Mouse (Mus musculus) heart, postnatal 25 days (tissue): ENCODE results near the gene Erich4. TPM values are rescaled to one million over a fixed set of nuclear protein-coding genes. Genes with fewer than 3 reads are reported as not detected.

Source experiments
- DNase-seq: peaks from one replicate; pipeline ENCODE4 v3.0.0; 2022; ENCODE audit warnings: low spot score
- intact Hi-C: fragments of 180-260 bp; cut with DNase I; formaldehyde crosslinking; loops from one replicate; pipeline ENCODE4 v1.15.1; 2025
- total RNA-seq, 2 experiments: library from RNA; stranded (reverse); gene quantifications; 2 replicates each; pipeline ENCODE4 v1.2.3; 2021

Gene Erich4
- under 1 TPM in 1 of 2 experiments, not detected in 1; 0.29 TPM for total RNA-seq

DNA sequence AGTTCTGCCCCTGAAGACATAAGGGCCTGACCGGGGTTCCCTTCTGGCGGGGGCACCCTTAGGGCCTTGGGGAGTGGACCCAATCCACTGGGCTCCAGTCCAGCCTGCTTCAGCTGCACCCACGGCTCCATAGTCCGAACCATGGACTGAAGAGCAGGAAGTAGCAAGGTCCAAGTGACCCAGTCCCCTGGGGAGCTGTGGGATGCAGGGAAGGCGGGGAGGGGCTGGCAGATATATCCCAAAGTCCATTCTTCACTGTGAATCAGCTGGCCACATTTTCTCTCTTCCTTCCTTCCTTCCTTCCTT lies at the start of gene Erich4:
Erich4 (minus strand) TSS at position 187 of the 306 bp plus-strand sequence.
- intact Hi-C loops: no loop called here
- no peak for DNase-seq

DNA sequence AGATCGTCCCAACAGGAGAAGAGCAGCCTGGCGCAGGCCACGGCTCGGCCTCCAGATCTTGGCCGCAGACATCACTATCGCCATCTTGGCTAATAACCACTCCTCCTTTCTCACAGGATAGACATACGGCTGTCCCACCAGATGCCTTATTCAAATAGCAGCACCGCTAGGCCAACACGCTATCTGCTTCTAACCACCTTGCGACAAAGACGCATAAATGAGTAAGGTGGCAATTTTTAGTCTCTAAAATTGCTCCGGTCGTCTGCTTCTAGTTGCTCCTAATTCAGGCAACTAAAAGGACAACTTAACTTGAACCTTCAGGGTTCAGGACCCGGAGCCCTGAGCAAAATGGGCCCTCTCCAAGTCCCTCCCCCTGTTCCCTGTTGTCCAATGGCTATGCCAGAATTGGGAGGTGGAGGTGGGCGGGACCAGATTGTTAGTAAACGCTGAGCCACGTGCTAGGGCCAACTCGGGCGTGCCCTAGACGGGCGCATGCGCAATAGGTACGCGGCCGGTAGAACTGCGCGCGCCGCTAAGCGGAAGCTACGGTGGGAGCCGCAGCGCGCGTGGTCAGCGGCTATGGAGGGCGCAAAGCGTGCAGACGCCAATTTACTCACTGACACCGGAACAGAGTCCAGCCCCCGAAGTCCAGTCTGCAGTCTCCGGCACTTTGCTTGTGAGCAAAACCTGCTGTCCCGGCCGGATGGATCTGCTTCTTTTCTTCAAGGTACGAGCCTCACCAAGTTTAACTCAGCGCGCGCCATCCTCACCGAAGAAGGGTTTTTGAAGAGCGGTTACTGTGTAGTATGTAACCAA lies 43.2 kb upstream of the Erich4 start, which contains the start of the genes Bckdha and Exosc5:
Bckdha (minus strand) TSS at position 325 of the 816 bp plus-strand sequence.
Exosc5 (plus strand) TSS at position 508 of the 816 bp plus-strand sequence.
- intact Hi-C loops: loop anchor here (5.0 kb wide), 1 partner anchor 37 kb away; no protein-coding TSS in a partner anchor
- peak; percentile 99 for DNase-seq

DNA sequence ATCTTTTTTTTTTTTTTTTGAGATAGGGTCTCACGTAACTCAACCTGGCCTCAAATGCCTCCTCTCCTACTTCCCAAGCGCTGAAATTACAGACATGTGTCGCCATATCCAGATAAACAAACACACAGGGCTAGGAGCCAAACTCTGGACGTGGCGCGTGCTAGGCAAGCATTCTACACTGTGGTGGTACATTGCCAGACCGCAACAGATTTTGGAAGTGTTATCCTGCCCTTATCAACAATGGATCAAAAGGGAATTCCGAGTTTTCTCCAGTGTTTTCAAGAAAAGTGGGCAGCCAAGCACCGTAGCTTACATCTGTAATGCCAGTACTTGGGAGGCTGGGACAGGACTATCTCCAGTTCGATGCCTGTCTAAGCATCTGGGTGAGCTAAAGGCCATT lies 42.1 kb upstream of the Erich4 start:
- intact Hi-C loops: loop anchor here (5.0 kb wide), 1 partner anchor 35 kb away; no protein-coding TSS in a partner anchor
- DNase-seq: no peak

DNA sequence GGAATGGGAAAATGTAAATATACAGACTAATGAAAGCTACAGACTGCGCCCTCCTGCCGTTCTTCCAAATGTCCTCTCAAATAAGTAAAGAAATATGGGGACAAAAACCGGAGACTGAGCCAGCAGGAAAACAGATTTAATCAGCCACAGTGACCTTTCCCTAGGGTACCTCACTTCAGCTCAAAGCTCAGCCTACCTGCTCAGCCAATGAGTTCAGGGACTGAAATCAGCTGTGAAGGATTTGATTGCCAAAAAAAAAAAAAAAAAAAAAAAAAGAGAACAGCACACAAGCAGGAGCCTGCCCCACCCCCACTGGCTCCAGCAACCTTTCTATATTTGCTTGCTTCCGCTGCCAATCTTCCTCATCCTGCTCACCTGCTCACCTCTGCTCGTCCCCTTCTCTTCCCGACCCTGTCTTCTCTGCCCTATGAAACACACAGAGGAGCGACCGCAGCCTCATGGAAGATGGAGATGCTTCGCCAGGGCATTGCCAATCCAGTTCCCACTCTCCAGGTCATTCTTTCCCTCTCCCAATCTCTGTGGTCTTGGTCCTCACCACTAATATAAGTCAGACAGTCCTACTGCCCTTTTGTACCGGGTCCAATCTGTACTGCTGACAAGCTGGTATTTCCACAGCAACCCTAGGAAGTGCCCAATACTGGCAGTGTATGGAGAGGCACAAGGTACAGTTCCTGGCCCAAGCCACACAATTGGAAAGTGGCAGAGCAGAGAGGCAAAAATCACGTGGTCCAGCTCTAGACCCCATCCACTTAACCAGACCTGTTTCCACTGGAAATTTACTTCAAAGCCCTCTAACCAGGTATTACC lies 40.1 kb upstream of the Erich4 start:
- no peak for DNase-seq
- intact Hi-C loops: loop anchor here (5.0 kb wide), 1 partner anchor 34 kb away; no protein-coding TSS in a partner anchor

DNA sequence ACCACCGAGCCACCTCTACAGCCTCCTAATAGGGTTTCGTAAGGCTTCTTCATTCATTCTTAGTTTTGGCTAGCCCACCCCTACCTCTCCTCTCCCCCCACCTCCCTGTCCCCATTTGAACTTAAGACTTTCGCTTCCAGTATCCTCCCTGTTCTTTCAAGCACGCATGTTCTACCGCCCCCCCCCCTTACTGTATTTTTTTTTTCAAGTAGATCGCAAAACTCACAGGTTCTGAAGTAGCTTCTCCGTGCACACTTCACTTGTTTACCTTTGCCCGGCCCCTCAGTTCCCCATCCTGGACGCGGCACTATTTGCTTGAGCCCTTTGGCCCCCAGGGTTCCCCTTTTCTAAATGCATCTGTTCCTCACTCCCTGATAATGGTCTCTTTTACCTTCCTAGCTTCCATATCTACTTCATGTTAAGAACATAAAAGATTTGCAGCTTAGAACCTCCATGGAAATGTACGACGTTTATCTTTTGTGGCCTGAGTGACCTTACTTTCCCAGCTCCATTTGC lies 36.6 kb upstream of the Erich4 start:
- intact Hi-C loops: no loop called here
- DNase-seq: no peak

DNA sequence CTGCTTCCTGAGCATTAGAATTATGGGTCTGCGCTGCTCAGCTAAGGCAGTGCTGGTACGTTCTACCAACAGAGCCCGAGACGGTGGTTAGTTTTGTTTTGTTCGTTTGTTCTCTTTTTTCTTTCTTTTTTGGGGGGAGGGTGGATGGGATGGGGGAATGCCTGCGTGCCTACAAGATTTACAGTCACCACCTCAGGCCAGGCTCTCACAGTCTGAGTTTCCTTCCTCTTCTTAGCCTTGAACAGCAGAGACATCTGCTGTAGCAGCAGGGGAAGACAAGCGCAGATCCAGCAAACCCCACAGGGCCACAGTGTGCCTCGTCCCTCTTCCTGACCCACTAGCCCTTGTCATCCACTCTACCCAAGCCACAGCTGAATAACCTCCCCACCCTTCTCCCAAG lies 35.6 kb upstream of the Erich4 start:
- intact Hi-C loops: no loop called here
- no peak for DNase-seq

DNA sequence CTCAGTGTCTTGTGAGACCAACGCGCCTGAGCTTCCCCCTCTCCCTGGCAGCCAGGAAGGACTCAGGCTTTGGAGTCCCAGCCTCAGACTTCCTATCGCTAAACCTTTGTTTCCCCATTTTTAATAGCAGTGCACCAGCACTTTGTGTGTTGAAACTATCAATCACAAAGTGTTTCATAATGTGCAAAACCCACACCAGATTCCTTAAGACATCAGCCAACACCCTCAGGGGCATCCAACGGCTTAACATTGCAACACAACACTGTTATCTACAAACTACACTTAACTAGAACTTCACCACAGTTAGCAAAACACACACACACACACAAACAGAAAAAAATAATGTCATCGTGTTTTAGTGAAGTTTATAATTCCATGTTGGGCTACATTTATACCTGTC lies 34.1 kb upstream of the Erich4 start:
- intact Hi-C loops: no loop called here
- DNase-seq: no peak

DNA sequence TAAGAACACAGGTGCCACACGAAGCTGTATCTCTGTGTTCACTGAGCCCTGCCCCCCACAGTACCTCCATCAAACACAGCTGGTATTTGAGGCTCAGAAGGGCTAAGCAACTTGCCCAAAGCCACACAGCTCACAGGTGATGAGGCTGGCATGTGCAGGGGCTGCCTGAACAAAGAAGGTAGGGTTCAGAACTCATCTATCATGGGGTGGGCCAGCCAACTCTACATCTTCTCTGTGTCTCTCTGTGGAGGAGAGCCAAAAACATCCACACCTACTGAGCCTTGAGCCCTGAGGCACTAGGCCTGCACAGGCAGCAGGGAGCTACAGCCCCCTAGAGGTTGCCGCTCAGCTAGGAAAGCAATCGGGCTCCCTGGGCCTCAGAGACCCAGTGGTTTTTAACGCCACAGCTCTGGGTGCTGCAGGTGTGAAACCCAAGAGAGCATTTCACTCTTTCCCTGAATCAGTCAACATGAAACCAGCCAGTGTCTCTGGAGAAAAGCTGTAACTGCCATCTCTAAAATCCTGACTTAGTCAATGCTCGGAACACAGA lies 32.0 kb upstream of the Erich4 start:
- intact Hi-C loops: no loop called here
- no peak for DNase-seq

DNA sequence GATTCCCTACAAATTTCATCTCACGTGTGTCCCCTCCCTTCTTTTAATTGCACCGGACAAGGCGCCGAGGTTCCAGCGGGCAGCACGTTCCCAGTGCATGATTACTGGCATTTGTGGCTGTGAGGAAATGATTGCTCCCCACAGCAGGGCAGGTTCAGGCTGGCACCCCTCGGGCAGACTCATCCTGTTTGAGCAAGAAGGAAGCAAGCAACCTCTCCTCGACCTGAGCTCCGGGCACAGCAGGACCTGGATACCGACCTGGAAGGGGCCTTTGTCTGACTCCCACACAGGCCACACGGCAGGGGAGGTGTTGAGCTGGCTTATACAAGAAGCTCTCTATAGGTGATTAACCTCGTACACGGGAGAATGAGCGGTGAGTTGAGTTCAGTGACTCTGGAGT lies 29.4 kb upstream of the Erich4 start:
- intact Hi-C loops: no loop called here
- DNase-seq: no peak

DNA sequence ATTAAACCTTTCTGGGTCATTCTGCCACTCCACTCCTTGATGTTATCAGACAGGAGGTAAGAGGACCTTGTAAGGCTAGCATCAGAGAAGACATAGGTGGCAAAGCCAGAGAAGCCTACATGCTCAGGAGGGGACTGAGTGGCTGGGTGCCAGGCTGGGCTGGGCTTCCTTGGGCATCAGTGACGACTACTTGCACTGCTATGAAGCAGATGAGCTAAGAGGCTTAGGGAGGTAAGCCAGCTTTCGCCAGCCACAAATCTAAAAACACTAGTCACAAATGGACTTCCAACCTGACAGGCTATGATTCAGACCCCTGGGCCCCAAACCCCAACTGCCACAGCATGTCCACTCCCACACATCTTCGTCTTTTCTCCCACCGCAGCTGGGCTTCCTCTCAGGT lies 28.9 kb upstream of the Erich4 start:
- intact Hi-C loops: no loop called here
- no peak for DNase-seq

DNA sequence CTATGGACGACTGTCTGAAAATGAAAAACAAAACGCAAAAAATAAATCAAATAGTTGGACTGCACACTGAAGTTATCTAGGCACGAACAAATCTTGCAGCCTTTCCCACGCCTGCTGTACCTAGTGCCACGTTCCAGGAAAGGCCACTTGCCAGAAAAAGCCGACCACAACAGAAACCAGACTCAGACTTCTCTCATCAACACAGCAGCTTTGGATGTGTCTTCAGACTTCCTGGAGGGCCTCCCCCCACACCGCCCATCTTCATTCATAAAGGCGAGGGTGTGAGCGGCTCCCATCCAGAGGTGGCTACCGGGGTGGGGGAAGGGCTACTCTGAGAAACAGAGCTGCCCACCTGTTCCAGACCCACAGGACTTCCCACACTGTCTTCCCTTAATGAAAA lies 28.4 kb upstream of the Erich4 start:
- DNase-seq: no peak
- intact Hi-C loops: no loop called here

DNA sequence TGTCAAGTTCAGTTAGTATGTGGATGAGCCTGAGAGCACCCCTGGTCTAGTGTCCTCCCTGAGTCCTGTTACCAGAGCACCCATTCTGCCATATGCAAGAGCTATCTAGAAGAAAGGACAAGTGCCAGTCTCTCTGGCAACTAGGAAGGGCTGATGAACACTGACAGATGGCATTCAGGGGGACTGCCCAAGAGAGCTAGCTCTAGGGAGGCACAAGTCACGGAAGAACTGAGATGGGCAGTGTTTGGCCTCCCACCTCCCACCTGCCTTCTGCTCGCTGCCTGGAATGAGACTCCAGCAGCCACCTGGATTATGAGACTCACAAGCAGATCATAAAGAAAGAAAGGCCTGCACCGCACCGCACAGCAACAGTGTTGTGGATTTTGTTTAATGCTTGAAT lies 24.1 kb upstream of the Erich4 start:
- DNase-seq: no peak
- intact Hi-C loops: no loop called here

DNA sequence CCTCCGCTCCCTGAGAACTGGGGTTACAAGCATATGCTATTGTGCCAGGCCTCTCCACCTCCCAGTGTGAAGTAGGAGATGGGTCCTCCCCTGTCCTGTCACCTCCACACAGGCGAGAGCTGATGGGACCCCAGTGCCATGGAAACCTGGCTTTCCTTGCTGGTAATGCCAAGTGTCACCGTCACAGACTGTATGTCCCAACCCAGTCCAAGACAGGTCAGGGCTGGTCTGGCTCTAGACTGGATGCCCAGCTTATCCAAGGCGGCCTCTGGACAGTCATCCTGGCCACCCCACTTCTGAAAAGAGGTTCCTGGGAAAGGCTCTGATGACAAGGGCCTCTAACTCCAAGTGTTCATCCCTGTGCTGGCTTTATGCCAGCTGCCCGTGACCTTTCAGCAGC lies 21.4 kb upstream of the Erich4 start:
- intact Hi-C loops: no loop called here
- DNase-seq: no peak

DNA sequence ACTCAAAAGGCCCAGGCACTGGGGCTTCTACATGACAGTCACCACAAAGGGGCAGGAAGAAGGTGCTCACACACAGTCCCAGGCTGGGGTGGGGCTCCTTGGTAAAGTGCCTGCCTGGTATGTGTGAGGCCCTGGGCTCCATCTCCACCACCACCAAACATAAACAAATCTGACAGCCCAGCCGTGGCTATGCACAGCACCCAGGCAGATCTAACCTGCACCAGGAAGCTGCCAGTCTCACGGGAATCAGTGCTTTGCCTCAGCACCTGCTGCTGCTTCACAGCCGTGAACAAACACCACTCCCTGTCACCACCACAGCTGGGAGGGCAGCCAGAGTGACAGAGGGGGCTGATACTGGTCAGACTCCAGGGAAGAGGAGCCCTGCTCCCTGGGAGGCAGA lies 20.7 kb upstream of the Erich4 start:
- no peak for DNase-seq
- intact Hi-C loops: no loop called here

DNA sequence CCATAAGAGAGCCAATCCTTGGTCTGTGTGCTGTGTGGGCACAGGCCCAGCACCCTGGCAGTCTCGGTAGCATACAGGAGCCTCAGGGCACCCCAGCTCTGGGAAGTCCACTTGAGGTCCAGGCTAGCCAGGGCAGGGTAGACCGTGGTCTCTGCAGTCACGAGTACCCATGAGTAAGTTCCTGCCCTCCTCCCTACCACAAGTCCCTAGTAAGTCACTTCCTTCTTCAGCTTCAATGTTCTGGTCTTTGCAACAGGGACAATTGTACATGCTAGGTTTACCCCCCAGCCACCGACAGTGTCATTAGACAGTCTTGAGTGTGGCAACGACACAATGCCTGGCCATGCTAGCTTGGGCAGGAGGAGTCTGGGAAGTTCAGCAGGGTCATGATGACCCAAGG lies 17.0 kb upstream of the Erich4 start:
- DNase-seq: no peak
- intact Hi-C loops: no loop called here

DNA sequence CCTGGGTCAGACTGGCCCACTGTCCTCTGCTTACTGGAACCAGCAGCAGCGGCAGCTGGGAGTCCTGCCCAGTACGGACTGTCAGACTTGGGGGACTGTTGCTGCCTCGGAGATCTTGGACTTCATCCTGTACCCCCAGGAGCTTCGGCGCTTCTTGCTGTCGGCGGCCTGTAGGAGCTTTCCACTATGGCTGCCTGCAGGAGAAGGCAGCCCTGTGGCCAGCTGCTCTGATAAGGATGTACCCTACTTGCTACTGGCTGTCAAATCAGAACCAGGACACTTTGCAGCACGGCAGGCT lies 12.6 kb upstream of the Erich4 start:
- DNase-seq: no peak
- intact Hi-C loops: no loop called here

DNA sequence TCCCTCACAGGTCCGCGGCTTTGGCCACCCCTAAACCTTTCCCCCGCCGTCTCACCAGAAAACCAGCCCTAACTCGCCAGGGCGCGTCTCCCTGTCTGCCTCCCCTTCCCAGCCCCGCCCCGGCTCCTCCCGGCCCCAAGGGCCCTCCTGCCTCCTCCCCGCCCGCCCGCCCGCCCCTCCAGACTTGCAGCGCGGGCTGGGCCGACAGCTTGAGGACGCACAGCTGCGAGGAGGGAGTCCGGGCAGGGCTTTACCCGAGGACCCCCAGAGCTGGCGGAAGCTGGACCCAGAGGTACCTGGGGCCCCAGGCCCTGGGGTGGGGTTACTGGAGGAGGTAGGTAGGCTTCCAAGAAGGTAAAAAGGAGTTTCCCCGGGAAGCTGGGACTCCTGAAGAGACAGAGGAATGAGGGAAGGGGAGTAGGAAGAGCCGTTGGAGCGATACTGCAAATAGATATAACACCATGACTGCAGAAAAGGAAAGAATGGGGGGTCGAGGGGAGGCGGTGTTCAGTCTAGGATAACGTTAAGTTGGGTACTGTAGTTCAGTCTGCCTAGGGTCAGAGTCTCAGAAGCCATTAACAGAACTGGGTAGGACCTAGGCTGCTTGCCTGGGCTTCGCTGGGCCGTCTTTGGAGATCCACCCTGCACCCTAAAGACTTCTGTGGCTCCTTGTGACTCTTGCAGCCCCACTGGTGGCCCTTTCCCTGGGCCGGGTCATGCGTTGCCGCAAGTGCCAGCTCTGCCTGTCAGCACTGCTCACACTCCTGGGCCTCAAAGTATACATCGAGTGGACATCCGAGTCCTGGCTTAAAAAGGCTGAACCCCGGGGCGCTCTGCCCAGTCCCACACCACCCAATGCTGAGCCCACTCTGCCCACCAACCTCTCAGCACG lies 12.0 kb upstream of the Erich4 start:
- intact Hi-C loops: no loop called here
- peak; percentile 71 for DNase-seq

DNA sequence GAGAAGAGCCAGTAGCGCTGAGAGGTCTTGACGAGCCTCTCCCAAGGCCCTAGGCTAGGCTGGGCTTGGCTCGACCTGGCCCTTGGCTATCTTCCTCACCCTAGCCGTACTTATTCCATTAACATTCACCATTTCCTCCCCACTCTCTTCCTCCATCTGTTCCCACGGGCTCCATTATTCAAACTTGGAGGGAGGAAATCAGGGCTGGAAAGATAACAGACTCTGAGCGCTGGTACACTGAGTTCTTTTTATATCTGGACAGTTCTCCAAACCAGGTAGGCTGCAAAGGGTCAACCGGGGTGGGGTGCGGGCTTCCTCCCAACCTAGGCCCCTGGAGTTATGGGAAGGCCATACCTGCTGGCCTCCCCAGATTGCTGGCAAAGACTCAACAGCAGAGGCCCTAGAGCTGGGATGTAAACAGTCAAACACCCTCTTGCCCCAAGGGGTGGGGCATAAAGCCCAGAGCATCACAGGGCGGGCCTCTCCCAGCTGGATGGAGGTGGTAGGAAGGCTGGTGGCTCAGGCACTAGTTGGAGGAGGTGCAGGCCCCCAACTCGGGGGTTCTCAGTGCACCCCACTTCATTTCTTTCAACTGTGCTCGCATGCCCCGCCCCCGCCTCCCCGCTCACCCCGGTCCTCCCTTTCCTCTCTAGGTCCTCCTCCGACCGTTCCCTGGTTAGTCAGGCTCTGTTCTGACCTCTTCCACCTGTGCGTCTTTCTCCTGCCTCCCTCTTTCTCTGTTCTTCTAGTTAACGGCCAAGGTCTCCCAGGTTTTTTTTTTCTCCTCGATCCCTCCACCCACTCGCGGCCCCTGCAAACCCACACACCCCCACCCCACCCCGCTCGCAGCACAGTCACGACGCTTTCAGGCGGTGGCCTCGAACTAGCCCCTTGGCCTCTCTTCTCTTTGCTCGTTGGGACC lies 11.1 kb upstream of the Erich4 start, which contains the start of gene B3gnt8:
B3gnt8 (plus strand) TSS at position 146 of the 922 bp plus-strand sequence.
- peak; percentile 72 for DNase-seq
- intact Hi-C loops: no loop called here
